Mouse (Mus musculus) forebrain, postnatal 0 days (tissue): ENCODE measurements around the gene Gtpbp8. TPM values are rescaled to one million over a fixed set of nuclear protein-coding genes. Genes with fewer than 3 reads are reported as not detected.

Source experiments
- ATAC-seq: fragments of 200-750 bp; cut with Nextera tagmentation; 2 replicates; pipeline ENCODE4 v1.8.0; 2017; ENCODE audit warnings: mild to moderate bottlenecking, moderate library complexity
- DNase-seq: peaks from one replicate; pipeline ENCODE4 v3.0.0-alpha.2; 2015
- H3K27ac ChIP-seq: fragments of 300-500 bp; sonication (generic); 2 replicates; pipeline ENCODE4 v1.5.1; 2014; ENCODE audit warnings: low read depth, mild to moderate bottlenecking, antibody characterized with exemption, low read length, moderate library complexity, mixed read lengths
- H3K27me3 ChIP-seq: fragments of 300-500 bp; sonication (generic); 2 replicates; pipeline ENCODE4 v1.6.1; 2014; ENCODE audit warnings: mild to moderate bottlenecking, low read length, mixed read lengths; ENCODE audit not compliant: insufficient read depth
- H3K36me3 ChIP-seq: fragments of 300-500 bp; sonication (generic); 2 replicates; pipeline ENCODE4 v1.6.1; 2014; ENCODE audit warnings: mild to moderate bottlenecking, moderate library complexity; ENCODE audit not compliant: insufficient read depth
- H3K4me1 ChIP-seq: fragments of 300-500 bp; sonication (generic); 2 replicates; pipeline ENCODE4 v1.6.1; 2014; ENCODE audit warnings: antibody characterized with exemption; ENCODE audit not compliant: insufficient read depth
- H3K4me2 ChIP-seq: fragments of 300-500 bp; sonication (generic); 2 replicates; pipeline ENCODE4 v1.6.1; 2014; ENCODE audit warnings: low read depth, mild to moderate bottlenecking, moderate library complexity
- H3K4me3 ChIP-seq: fragments of 300-500 bp; sonication (generic); 2 replicates; pipeline ENCODE4 v1.5.1; 2014; ENCODE audit warnings: low read depth, low read length, mixed read lengths
- H3K9ac ChIP-seq: fragments of 300-500 bp; sonication (generic); 2 replicates; pipeline ENCODE4 v1.6.1; 2014; ENCODE audit warnings: mild to moderate bottlenecking
- H3K9me3 ChIP-seq: fragments of 300-500 bp; sonication (generic); 2 replicates; pipeline ENCODE4 v1.6.1; 2016; ENCODE audit warnings: low read length
- CTCF ChIP-seq: sonication (generic); IDR thresholded peaks from 2 replicates; pipeline ENCODE4 v1.5.1; 2016; ENCODE audit warnings: antibody characterized with exemption, control low read depth, low read depth
- WGBS: fragments of 180-500 bp; shearing (Covaris S2); extraction: QIAGEN DNeasy Blood & Tissue Kit; methylation state at CpG from one replicate; pipeline ENCODE4 v1.1.7; 2014; 5-methylcytosine and 5-hydroxymethylcytosine counted together
- polyA plus RNA-seq: library from polyadenylated mRNA; unstranded; fragments of >200 nt; fragmentation: Nextera tagmentation; extraction: Ambion mirVana; gene quantifications from 2 replicates; pipeline ENCODE4 v1.2.1, GENCODE M21; 2015
- total RNA-seq: library from RNA; depleted of rRNA; stranded (reverse); fragments of >200 nt; gene quantifications from 2 replicates; pipeline ENCODE4 v1.2.3, GENCODE M21; 2014

The Gtpbp8 gene
- total and polyA plus RNA-seq, 2 experiments from 2014 or later: 32.0 to 45.3 TPM

DNA sequence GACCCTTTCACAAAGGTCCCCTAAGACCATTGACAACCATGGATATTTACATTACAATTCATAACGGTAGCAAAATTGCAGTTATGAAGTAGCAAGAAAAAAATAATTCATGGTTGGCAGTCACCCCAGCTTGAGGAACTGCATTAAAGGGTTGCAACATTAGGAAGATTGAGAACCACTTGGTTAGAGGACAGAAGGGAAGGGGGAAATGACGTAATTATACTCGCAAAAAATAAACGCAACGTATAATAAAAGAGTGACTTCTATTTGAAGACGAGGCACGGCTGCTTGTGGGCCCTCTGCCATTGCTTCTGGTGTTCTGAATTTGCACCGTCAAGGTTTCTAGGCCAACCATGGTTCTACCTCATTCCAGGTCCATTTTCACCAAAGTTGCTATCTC is 11.5 kb upstream of the Gtpbp8 start:
- no peaks in the 10 kb centered on the region for H3K36me3 ChIP-seq
- H3K4me2 ChIP-seq: no peak overlapping the region
- TF ChIP-seq CTCF: no peak
- H3K9me3 ChIP-seq: no peaks in the 10 kb centered on the region
- ATAC-seq: no peak
- H3K27ac ChIP-seq: no peak overlapping the region
- H3K9ac ChIP-seq: no peak overlapping the region
- H3K4me1 ChIP-seq: no peaks in the 10 kb centered on the region
- WGBS: 92% methylated on average over 8 of the region's 8 CpGs
- DNase-seq: no peak
- no peaks in the 10 kb centered on the region for H3K27me3 ChIP-seq
- H3K4me3 ChIP-seq: no peak overlapping the region

- DNase-seq: no peak
- H3K27me3 ChIP-seq: no peaks in the 10 kb centered on the region
- no peak for ATAC-seq
- no peak overlapping the region for H3K4me3 ChIP-seq
- H3K4me1 ChIP-seq: peaks cover 9% of the 10 kb centered on the region; the same call in 1 of the 2 replicates
- H3K4me2 ChIP-seq: no peak overlapping the region
- no peaks in the 10 kb centered on the region for H3K9me3 ChIP-seq
- H3K36me3 ChIP-seq: no peaks in the 10 kb centered on the region
- no peak for TF ChIP-seq CTCF
- H3K9ac ChIP-seq: no peak overlapping the region
- no peak overlapping the region for H3K27ac ChIP-seq
- WGBS: 73% methylated on average over 3 of the region's 3 CpGs
These were observed 1.8 kb upstream of the Gtpbp8 start for GRCm38 (mm10) chr16:44748007-44748406.

DNA sequence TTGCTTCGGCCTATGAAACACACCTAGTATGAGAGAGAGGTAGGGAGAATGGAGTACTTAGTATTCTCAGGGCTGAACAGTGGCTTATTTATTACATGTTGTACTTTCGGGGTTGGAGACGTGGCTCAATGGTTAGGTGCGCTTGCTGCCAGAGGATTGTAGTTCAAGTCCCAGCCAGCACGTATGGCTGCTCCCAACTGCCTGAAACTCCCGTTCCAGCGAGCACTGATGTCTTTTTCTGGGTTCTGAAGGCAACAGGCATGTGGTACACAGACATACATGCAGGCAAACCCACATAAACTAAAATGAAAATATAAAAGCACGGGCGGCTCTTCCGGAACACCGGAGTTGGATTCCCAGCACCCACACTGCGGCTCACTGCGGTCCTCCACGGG is 695 bp downstream of the Gtpbp8 start:
- DNase-seq (no peak), ATAC-seq (peak; percentile 46; the same call in 1 of the 2 replicates)
- peaks cover 10% of the 10 kb centered on the region for H3K36me3 ChIP-seq
- peak overlapping the region; percentile 97 for H3K9ac ChIP-seq
- WGBS: 6% methylated on average over 14 of the region's 14 CpGs
- H3K4me3 ChIP-seq: peak overlapping the region; percentile 87
- no peak for TF ChIP-seq CTCF
- peak overlapping the region; percentile 71 for H3K4me2 ChIP-seq
- no peaks in the 10 kb centered on the region for H3K27me3 ChIP-seq
- no peaks in the 10 kb centered on the region for H3K9me3 ChIP-seq
- peak overlapping the region; percentile 97 for H3K27ac ChIP-seq
- peaks cover 9% of the 10 kb centered on the region; the same call in 1 of the 2 replicates for H3K4me1 ChIP-seq

GRCm38 (mm10) chr16:44742753-44743152 is 3.4 kb downstream of the Gtpbp8 start:
- Histone ChIP-seq H3K4me3 (no peak overlapping the region), H3K9ac (no peak overlapping the region), H3K4me2 (no peak overlapping the region), H3K4me1 (peaks cover 9% of the 10 kb centered on the region; the same call in 1 of the 2 replicates), H3K36me3 (peaks cover 27% of the 10 kb centered on the region), H3K9me3 (no peaks in the 10 kb centered on the region), H3K27me3 (no peaks in the 10 kb centered on the region), H3K27ac (no peak overlapping the region)
- 95% methylated on average over 1 of the region's 1 CpGs for WGBS
- no peak for ATAC-seq
- DNase-seq: no peak
- no peak for TF ChIP-seq CTCF

- 81% methylated on average over 4 of the region's 4 CpGs for WGBS
- DNase-seq: no peak
- ATAC-seq: no peak
These were observed 10.0 kb downstream of the Gtpbp8 start for GRCm38 (mm10) chr16:44736118-44736517.

DNA sequence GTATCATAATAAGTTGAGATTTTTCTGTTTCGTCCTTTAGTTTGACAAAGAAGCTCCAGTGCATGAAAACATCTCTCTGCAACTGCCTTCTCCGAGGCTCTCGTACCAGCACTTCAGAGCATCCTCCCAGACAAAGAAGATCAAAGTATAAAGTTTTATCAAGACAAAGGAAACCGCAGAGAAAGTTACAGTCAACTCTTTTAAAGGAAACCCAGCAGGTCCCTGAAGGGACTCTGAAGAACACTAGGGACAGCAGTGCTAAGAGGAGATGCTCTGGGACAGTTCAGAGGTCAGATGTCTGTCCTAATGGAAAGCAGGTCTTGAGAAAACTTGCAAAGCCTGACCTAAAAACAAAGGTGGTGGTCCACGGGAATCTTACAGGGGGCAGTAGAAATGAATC is 10.5 kb downstream of the Gtpbp8 start:
- Histone ChIP-seq H3K27me3 (no peaks in the 10 kb centered on the region), H3K4me3 (no peak overlapping the region), H3K4me1 (no peaks in the 10 kb centered on the region), H3K9me3 (no peaks in the 10 kb centered on the region), H3K36me3 (peaks cover 73% of the 10 kb centered on the region), H3K4me2 (no peak overlapping the region), H3K9ac (no peak overlapping the region), H3K27ac (no peak overlapping the region)
- ATAC-seq (no peak), DNase-seq (no peak)
- 92% methylated on average over 5 of the region's 5 CpGs for WGBS
- no peak for TF ChIP-seq CTCF

More at GRCm38 (mm10) chr16:44736118-44736517, 10.0 kb downstream of the Gtpbp8 start:
- TF ChIP-seq CTCF: no peak
- Histone ChIP-seq H3K9ac (no peak overlapping the region), H3K36me3 (peaks cover 69% of the 10 kb centered on the region), H3K27ac (no peak overlapping the region), H3K4me2 (no peak overlapping the region), H3K4me1 (no peaks in the 10 kb centered on the region), H3K4me3 (no peak overlapping the region), H3K27me3 (no peaks in the 10 kb centered on the region), H3K9me3 (no peaks in the 10 kb centered on the region)

DNA sequence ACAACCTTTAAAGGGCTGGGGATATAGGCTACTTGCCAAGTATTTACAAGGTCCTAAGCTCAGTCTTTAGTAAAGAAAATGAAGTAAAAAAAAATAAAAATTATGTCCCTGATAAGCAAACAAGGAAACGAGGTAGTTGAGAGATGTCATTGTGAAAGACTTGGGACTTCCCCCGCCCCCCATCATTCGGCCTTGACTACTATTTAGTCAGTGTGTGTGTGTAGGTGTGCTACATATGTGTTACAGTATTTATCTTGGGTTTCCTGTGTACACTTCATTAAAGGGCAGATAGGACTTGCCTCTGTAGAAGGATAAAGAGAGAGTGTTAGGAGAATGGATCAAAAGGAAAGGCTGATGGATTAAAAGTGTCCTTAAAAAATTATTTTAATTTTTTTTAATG is 12.1 kb downstream of the Gtpbp8 start:
- Histone ChIP-seq H3K9me3 (no peaks in the 10 kb centered on the region), H3K4me3 (no peak overlapping the region), H3K36me3 (peaks cover 70% of the 10 kb centered on the region), H3K27ac (no peak overlapping the region), H3K4me1 (no peaks in the 10 kb centered on the region), H3K9ac (no peak overlapping the region), H3K27me3 (no peaks in the 10 kb centered on the region), H3K4me2 (no peak overlapping the region)
- 86% methylated on average over 3 of the region's 3 CpGs for WGBS
- TF ChIP-seq CTCF: no peak
- no peak for ATAC-seq
- DNase-seq: no peak

DNA sequence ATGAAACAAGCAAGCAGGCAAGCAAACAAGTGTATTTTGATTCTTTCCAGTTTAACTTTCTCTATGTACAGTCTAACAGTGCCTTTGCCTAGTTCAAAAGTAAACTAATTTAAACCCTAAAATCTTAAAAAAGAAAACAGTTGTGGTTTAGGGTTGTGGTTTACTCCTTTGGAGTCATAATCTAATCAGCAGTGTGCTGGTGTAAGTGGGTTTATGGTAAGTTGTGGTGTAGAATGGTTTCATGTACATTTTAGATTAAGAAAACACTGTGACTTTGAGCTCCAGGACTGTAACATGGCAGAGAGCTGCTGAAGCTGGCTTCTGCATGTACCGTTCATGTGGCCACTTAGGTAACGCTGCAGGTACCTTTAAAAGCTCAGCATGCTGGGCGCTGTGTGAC is 18.6 kb downstream of the Gtpbp8 start:
- Histone ChIP-seq H3K4me3 (no peak overlapping the region), H3K4me2 (no peak overlapping the region), H3K27me3 (no peaks in the 10 kb centered on the region), H3K9me3 (no peaks in the 10 kb centered on the region), H3K36me3 (peaks cover 18% of the 10 kb centered on the region), H3K4me1 (peaks cover 6% of the 10 kb centered on the region; the same call in 1 of the 2 replicates), H3K27ac (no peak overlapping the region), H3K9ac (no peak overlapping the region)
- no peak for TF ChIP-seq CTCF
- WGBS: 99% methylated on average over 3 of the region's 3 CpGs
- no peak for DNase-seq
- no peak for ATAC-seq
